Mouse (Mus musculus) ZHBTc4 (cell line): ENCODE data around the gene Gm42791.

Experiments
- DNase-seq: peaks from one replicate; pipeline ENCODE4 v3.0.0-alpha.2; 2011; ENCODE audit warnings: low read depth, low spot score

The Gm42791 gene

GRCm38 (mm10) chr5:149009111-149009510 is 14.2 kb upstream of the Gm42791 start:
- no peak for DNase-seq

GRCm38 (mm10) chr5:149007295-149007646 is 12.3 kb upstream of the Gm42791 start:
- DNase-seq = no peak

GRCm38 (mm10) chr5:149006362-149007294 is 11.7 kb upstream of the Gm42791 start:
- peak; percentile 97 for DNase-seq

GRCm38 (mm10) chr5:149005701-149006361 is 10.9 kb upstream of the Gm42791 start:
- no peak for DNase-seq

- no peak for DNase-seq
Measured at GRCm38 (mm10) chr5:149005083-149005482, 10.1 kb upstream of the Gm42791 start.

GRCm38 (mm10) chr5:149003137-149003536 is 8.2 kb upstream of the Gm42791 start:
- no peak for DNase-seq

- no peak for DNase-seq
Measured at GRCm38 (mm10) chr5:149002803-149003115, 7.8 kb upstream of the Gm42791 start.

- DNase-seq = no peak
Measured at GRCm38 (mm10) chr5:149002034-149002802, 7.3 kb upstream of the Gm42791 start.

- no peak for DNase-seq
Measured at GRCm38 (mm10) chr5:148999802-149000201, 4.9 kb upstream of the Gm42791 start.

GRCm38 (mm10) chr5:148998512-148998911 is 3.6 kb upstream of the Gm42791 start:
- DNase-seq = no peak

- DNase-seq = no peak
Measured at GRCm38 (mm10) chr5:148996709-148997037, 1.7 kb upstream of the Gm42791 start.

- DNase-seq = no peak
Measured at GRCm38 (mm10) chr5:148995962-148996708, 1.2 kb upstream of the Gm42791 start.

- DNase-seq = no peak
Measured at GRCm38 (mm10) chr5:148994311-148994705, 639 bp downstream of the Gm42791 start.

GRCm38 (mm10) chr5:148992598-148992997 is 2.3 kb downstream of the Gm42791 start:
- no peak for DNase-seq

- peak; percentile 66 for DNase-seq
Measured at GRCm38 (mm10) chr5:148990891-148991311, 4.0 kb downstream of the Gm42791 start.

GRCm38 (mm10) chr5:148989480-148989879 is 5.5 kb downstream of the Gm42791 start:
- DNase-seq = peak; percentile 91

GRCm38 (mm10) chr5:148984961-148985360 is 10.0 kb downstream of the Gm42791 start:
- peak; percentile 56 for DNase-seq

- peak; percentile 47 for DNase-seq
Measured at GRCm38 (mm10) chr5:148983696-148984095, 11.3 kb downstream of the Gm42791 start.

- peak; percentile 52 for DNase-seq
Measured at GRCm38 (mm10) chr5:148983108-148983664, 11.8 kb downstream of the Gm42791 start.

GRCm38 (mm10) chr5:148982396-148982795 is 12.6 kb downstream of the Gm42791 start:
- no peak for DNase-seq

GRCm38 (mm10) chr5:148980607-148981006 is 14.3 kb downstream of the Gm42791 start:
- peak; percentile 93 for DNase-seq
